Mouse (Mus musculus) lung, adult 18-20 months (tissue): ENCODE measurements around the gene Magel2.

Experiments
- DNase-seq, 2 experiments: peaks; one replicate each; pipeline ENCODE4 v3.0.0; 2022; ENCODE audit warnings: mixed read lengths in 2 of 2

The Magel2 gene

DNA sequence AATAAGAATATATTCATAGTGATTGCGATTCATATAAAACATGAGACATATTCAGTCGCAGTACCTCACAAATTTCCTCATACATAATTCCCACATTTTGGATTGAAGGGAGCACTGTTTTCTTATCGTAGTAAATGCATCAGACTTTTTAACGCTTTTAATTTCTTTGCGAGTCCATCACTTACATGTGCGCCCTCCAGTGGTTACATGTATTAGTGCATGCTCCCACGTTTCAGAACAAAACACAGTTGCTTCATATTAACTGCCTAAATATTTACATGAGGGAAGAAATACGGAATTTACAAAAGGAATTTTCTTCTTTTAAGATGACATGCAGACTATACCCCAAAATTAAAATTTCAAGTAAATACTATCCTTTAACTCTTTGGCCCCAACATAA is 51.5 kb downstream of the Magel2 start:
- peak in 1 of 2 experiments; percentile 3 for DNase-seq
